ENCODE assay signal across 20 mouse cellular contexts in genomic region chr11:11725252-11725875, GRCm38 (mm10). TPM values are rescaled to one million over a fixed set of nuclear protein-coding genes. Genes with fewer than 3 reads are reported as not detected.
DNase-seq lines count a peak whose midpoint lies in the region; ATAC-seq and TF ChIP-seq lines count a peak whose summit lies in the region.
"Had no signal": no experiment of that assay in that cellular context is flagged by ENCODE, and none has a peak within 500 bp of the region (broad histone marks: within the 10 kb centered on the region; RNA-seq: fewer than 3 reads in every experiment).

No protein-coding gene starts in this region.

- ATAC-seq in liver, embryonic 14.5 days (ENCODE audit: insufficient read depth) = no peak

- no peak for TF ChIP-seq CTCF in spleen, adult 2 months (IDR thresholded peaks at IDR 0.05; ENCODE audit: extremely low read depth, insufficient read depth, insufficient read length, insufficient replicate concordance)
- TF ChIP-seq CTCF in liver, embryonic 14.5 days (IDR thresholded peaks at IDR 0.05; ENCODE audit: low read depth) = no peak

- H3K36me3 ChIP-seq in spleen, adult 2 months (ENCODE audit: control insufficient read depth, insufficient read depth, low read length) = peaks cover 18% of the 10 kb centered on the region
- peaks cover 35% of the 10 kb centered on the region for H3K36me3 ChIP-seq in liver, embryonic 14.5 days (replicated peaks; ENCODE audit: control insufficient read depth, insufficient read depth, low read depth)
- H3K36me3 ChIP-seq: forebrain, embryonic 12.5 days; heart, embryonic 10.5 days; hindbrain, embryonic 15.5 days; midbrain, embryonic 10.5 days; neural tube, embryonic 13.5 days had no signal

- no peak overlapping the region for H3K9ac ChIP-seq in liver, embryonic 14.5 days (replicated peaks)
- H3K9ac ChIP-seq: forebrain, embryonic 12.5 days; hindbrain, embryonic 15.5 days; neural tube, embryonic 13.5 days had no signal

- peaks cover 34% of the 10 kb centered on the region for H3K4me1 ChIP-seq in spleen, adult 2 months (ENCODE audit: control insufficient read depth, insufficient read depth, insufficient read length)
- peaks cover 55 to 60% of the 10 kb centered on the region in 2 experiments for H3K4me1 ChIP-seq in liver, embryonic 14.5 days (replicated peaks; ENCODE audit: control insufficient read depth in 2 of 2, insufficient read depth in 2 of 2, low read length in 1 of 2)
- H3K4me1 ChIP-seq: forebrain, embryonic 12.5 days; hindbrain, embryonic 15.5 days; midbrain, embryonic 10.5 days; neural tube, embryonic 13.5 days had no signal

- no peak overlapping the region for H3K4me3 ChIP-seq in spleen, adult 2 months (ENCODE audit: extremely low read depth, insufficient read depth, insufficient read length)
- H3K4me3 ChIP-seq in liver, embryonic 14.5 days (ENCODE audit: insufficient read depth in 1 of 2, low read depth in 2 of 2, low read length in 2 of 2) = no peak overlapping the region
- H3K4me3 ChIP-seq: forebrain, embryonic 12.5 days; heart, embryonic 10.5 days; hindbrain, embryonic 15.5 days; midbrain, embryonic 10.5 days; neural tube, embryonic 13.5 days had no signal

- TF ChIP-seq POLR2A in spleen, adult 2 months (IDR thresholded peaks at IDR 0.05; ENCODE audit: low read depth, low read length) = no peak

- H3K4me2 ChIP-seq in liver, embryonic 14.5 days (ENCODE audit: low read depth) = no peak overlapping the region
- H3K4me2 ChIP-seq: forebrain, embryonic 12.5 days; hindbrain, embryonic 15.5 days; neural tube, embryonic 13.5 days had no signal

- TF ChIP-seq EP300 in liver, embryonic 14.5 days (IDR thresholded peaks at IDR 0.05; ENCODE audit: low read depth) = no peak

- DNase-seq in spleen, adult 2 months (ENCODE audit: low read depth in 1 of 2, low spot score in 2 of 2) = no peak
- DNase-seq in spleen, adult 12 weeks (ENCODE audit: low spot score) = no peak
- no peak for DNase-seq in liver, embryonic 14.5 days (ENCODE audit: low read depth in 3 of 3, low spot score in 3 of 3)
- DNase-seq in thymus, postnatal 0 days (ENCODE audit: low spot score) = peak; percentile 79
- no peak for DNase-seq in gastrocnemius, adult 18-20 months (ENCODE audit: low spot score)
- DNase-seq in left cerebral cortex, adult 9 months (ENCODE audit: low spot score in 2 of 2) = no peak
- no peak for DNase-seq in B cell, adult 2 months
- DNase-seq: adrenal gland, postnatal 10 days; cerebellum, adult 11-12 months; cerebellum, postnatal 36 days; gastrocnemius, postnatal 36 days; kidney, adult 11 months; kidney, postnatal 10 days; lung, adult 18-20 months; right cerebral cortex, postnatal 25 days had no signal

- no peaks in the 10 kb centered on the region for H3K27me3 ChIP-seq in spleen, adult 2 months (ENCODE audit: control insufficient read depth, insufficient read depth, low read length)
- no peaks in the 10 kb centered on the region for H3K27me3 ChIP-seq in liver, embryonic 14.5 days (ENCODE audit: control insufficient read depth, insufficient read depth, low read length)
- H3K27me3 ChIP-seq: forebrain, embryonic 12.5 days; hindbrain, embryonic 15.5 days; neural tube, embryonic 13.5 days had no signal

- peak overlapping the region; percentile 82 for H3K27ac ChIP-seq in spleen, adult 2 months (ENCODE audit: insufficient read depth, low read length)
- H3K27ac ChIP-seq in liver, embryonic 14.5 days = peak overlapping the region; percentile 100
- H3K27ac ChIP-seq: forebrain, embryonic 12.5 days; hindbrain, embryonic 15.5 days; midbrain, embryonic 10.5 days; neural tube, embryonic 13.5 days had no signal

- WGBS in spleen, adult 2 months = 44% methylated on average over 11 of the region's 11 CpGs
- 71% methylated on average over 11 of the region's 11 CpGs for WGBS in liver, embryonic 14.5 days (ENCODE audit: insufficient replicate concordance)

- H3K9me3 ChIP-seq in liver, embryonic 14.5 days (ENCODE audit: control insufficient read depth, low read length) = no peaks in the 10 kb centered on the region
- H3K9me3 ChIP-seq: forebrain, embryonic 12.5 days; heart, embryonic 10.5 days; hindbrain, embryonic 15.5 days; midbrain, embryonic 10.5 days; neural tube, embryonic 13.5 days had no signal

RNA-seq across cellular contexts. Expression of gene Ikzf1, which starts 40.6 kb away (rescaled TPM):
- 258 and 419 TPM in 2 replicates for polyA plus RNA-seq in spleen, adult 2 months (2012; rRNA removed)
- 63.3 and 65.4 TPM in 2 replicates for polyA plus RNA-seq in liver, embryonic 14.5 days (2012; rRNA removed)
- 46.6 and 60.5 TPM in 2 replicates for polyA plus RNA-seq in liver, embryonic 14.5 days (2014; fragmentation: Nextera tagmentation; extraction: Ambion mirVana)
- polyA plus RNA-seq in thymus, postnatal 0 days (2015; fragmentation: Nextera tagmentation; extraction: Ambion mirVana) = 91.7 and 100 TPM in 2 replicates
- total RNA-seq in gastrocnemius, adult 18-20 months (2021) = under 1 TPM; 0.18 to 0.43 TPM
